8 mouse cellular contexts compared by ENCODE assay signal in the genomic region with DNA sequence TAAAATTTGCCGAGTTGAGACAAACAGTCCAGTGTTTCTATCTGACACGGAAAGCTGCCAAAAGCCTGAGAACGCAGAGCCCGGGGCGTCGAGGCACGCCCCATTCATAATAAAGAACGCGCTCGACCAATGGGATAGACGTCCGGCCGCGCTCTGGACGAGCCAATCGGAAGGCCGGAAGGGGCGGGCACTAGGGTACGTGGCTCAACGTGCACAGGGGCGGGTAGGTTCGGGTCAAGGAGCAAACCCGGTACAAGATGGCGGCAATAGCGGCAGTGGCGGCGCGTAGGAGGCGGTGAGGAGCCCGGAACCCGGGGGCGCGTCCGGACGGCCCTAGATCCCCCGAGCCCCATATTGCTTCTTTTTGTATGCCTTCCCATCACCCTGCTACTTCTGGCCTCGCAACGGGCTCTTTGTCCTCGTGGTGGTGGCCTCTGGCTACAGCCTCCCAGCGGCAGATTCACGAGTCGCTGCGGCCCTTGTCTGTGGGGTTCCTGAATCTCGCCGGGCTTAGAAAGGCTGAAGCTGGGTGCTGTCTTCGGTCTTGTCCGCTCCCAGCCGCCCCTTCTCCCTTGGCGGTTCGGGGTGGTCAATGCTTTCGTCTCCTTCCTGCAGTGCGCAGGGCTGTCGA. TPM values are rescaled to one million over a fixed set of nuclear protein-coding genes. Genes with fewer than 3 reads are reported as not detected.
DNase-seq lines count a peak whose midpoint lies in the region; ATAC-seq and TF ChIP-seq lines count a peak whose summit lies in the region.

A gene (plus strand): TSS at position 207 of the 631 bp plus-strand sequence.

- peak within 1 kb of the TSS; percentile 98 for H3K4me3 ChIP-seq in embryonic facial prominence, embryonic 14.5 days (ENCODE audit: low read depth, low read length)
- peak within 1 kb of the TSS; percentile 95 for H3K4me3 ChIP-seq in limb, embryonic 14.5 days (replicated peaks; ENCODE audit: low read length)
- peak within 1 kb of the TSS; percentile 85 for H3K4me3 ChIP-seq in midbrain, postnatal 0 days (ENCODE audit: low read depth, low read length)

- peak; percentile 99 for ATAC-seq in embryonic facial prominence, embryonic 14.5 days (ENCODE audit: low read depth)
- peak; percentile 99 for ATAC-seq in limb, embryonic 14.5 days (ENCODE audit: low FRiP score, low read depth)
- ATAC-seq in midbrain, postnatal 0 days (ENCODE audit: low FRiP score): peak; percentile 99

- H3K4me1 ChIP-seq in embryonic facial prominence, embryonic 14.5 days (ENCODE audit: control insufficient read depth, insufficient read depth, low read length): peaks cover 16% of the 10 kb centered on the region
- H3K4me1 ChIP-seq in limb, embryonic 14.5 days (ENCODE audit: control insufficient read depth, insufficient read depth, low read length): peaks cover 19% of the 10 kb centered on the region
- peaks cover 6% of the 10 kb centered on the region for H3K4me1 ChIP-seq in midbrain, postnatal 0 days (ENCODE audit: insufficient read depth, low read length)

- TF ChIP-seq CTCF in midbrain, postnatal 0 days (IDR thresholded peaks at IDR 0.05): peak; percentile 45

- peak; percentile 99 for DNase-seq in 3T3-L1 (ENCODE audit: low read depth, low spot score)
- DNase-seq in adrenal gland, postnatal 4 days (ENCODE audit: low spot score in 2 of 2): peak; percentile 85 to 95
- peak; percentile 99 for DNase-seq in embryonic facial prominence, embryonic 14.5 days (ENCODE audit: low spot score)
- peak; percentile 95 for DNase-seq in heart, adult 8-10 months (ENCODE audit: low spot score)
- peak; percentile 97 for DNase-seq in kidney, adult 9 months
- DNase-seq in limb, embryonic 14.5 days (ENCODE audit: low spot score): peak; percentile 99
- DNase-seq in midbrain, postnatal 0 days (ENCODE audit: low spot score): peak; percentile 98
- peak; percentile 91 to 94 for DNase-seq in spleen, postnatal 14 days (ENCODE audit: low spot score in 2 of 2)

- no peaks in the 10 kb centered on the region for H3K9me3 ChIP-seq in embryonic facial prominence, embryonic 14.5 days (ENCODE audit: control insufficient read depth, low read length)
- H3K9me3 ChIP-seq in limb, embryonic 14.5 days (ENCODE audit: control insufficient read depth, low read length): no peaks in the 10 kb centered on the region
- H3K9me3 ChIP-seq in midbrain, postnatal 0 days (ENCODE audit: low read length): no peaks in the 10 kb centered on the region

- peaks cover 31% of the 10 kb centered on the region for H3K36me3 ChIP-seq in embryonic facial prominence, embryonic 14.5 days (ENCODE audit: control insufficient read depth, insufficient read depth, low read length)
- H3K36me3 ChIP-seq in limb, embryonic 14.5 days (ENCODE audit: control insufficient read depth, insufficient read depth, low read length): peaks cover 41% of the 10 kb centered on the region
- H3K36me3 ChIP-seq in midbrain, postnatal 0 days (ENCODE audit: insufficient read depth, low read length): peaks cover 5% of the 10 kb centered on the region; the same call in 1 of the 2 replicates

- 0 out of 2 replicates have a peak, but pooled peaks have one; percentile 39 for TF ChIP-seq POLR2A in limb, embryonic 14.5 days (IDR thresholded peaks at IDR 0.05; ENCODE audit: borderline replicate concordance, extremely low read depth, insufficient read depth, insufficient read length)

- peak within 1 kb of the TSS; percentile 88 for H3K27ac ChIP-seq in embryonic facial prominence, embryonic 14.5 days (replicated peaks; ENCODE audit: low read depth, low read length)
- H3K27ac ChIP-seq in limb, embryonic 14.5 days (replicated peaks; ENCODE audit: low read depth, low read length): peak within 1 kb of the TSS; percentile 78
- H3K27ac ChIP-seq in midbrain, postnatal 0 days (ENCODE audit: low read depth, low read length): peak within 1 kb of the TSS; percentile 91

- peak within 1 kb of the TSS; percentile 90 for H3K4me2 ChIP-seq in embryonic facial prominence, embryonic 14.5 days (ENCODE audit: low read depth, low read length)
- H3K4me2 ChIP-seq in limb, embryonic 14.5 days (replicated peaks; ENCODE audit: low read depth, low read length, severe bottlenecking): peak within 1 kb of the TSS; percentile 86
- peak within 1 kb of the TSS; percentile 79 for H3K4me2 ChIP-seq in midbrain, postnatal 0 days (ENCODE audit: low read depth, low read length, poor library complexity, severe bottlenecking)

- H3K27me3 ChIP-seq in embryonic facial prominence, embryonic 14.5 days (replicated peaks; ENCODE audit: control insufficient read depth, insufficient read depth, low read length): no peaks in the 10 kb centered on the region
- H3K27me3 ChIP-seq in limb, embryonic 14.5 days (ENCODE audit: control insufficient read depth, insufficient read depth, low read length): no peaks in the 10 kb centered on the region
- H3K27me3 ChIP-seq in midbrain, postnatal 0 days (ENCODE audit: insufficient read depth, low read length): no peaks in the 10 kb centered on the region

- H3K9ac ChIP-seq in embryonic facial prominence, embryonic 14.5 days (ENCODE audit: low read depth, low read length): peak within 1 kb of the TSS; percentile 97
- H3K9ac ChIP-seq in limb, embryonic 14.5 days (ENCODE audit: low read depth, low read length, severe bottlenecking): peak within 1 kb of the TSS; percentile 91
- peak within 1 kb of the TSS; percentile 84 for H3K9ac ChIP-seq in midbrain, postnatal 0 days (replicated peaks; ENCODE audit: low read length, poor library complexity, severe bottlenecking)

- 0% methylated on average over 51 of the region's 53 CpGs for WGBS in embryonic facial prominence, embryonic 14.5 days
- WGBS in limb, embryonic 14.5 days: under 1% methylated on average over 53 of the region's 53 CpGs
- under 1% methylated on average over 51 of the region's 53 CpGs for WGBS in midbrain, postnatal 0 days

RNA-seq across cellular contexts. Expression of the gene that starts here (rescaled TPM):
- 100 to 1,000 TPM; 183 to 194 TPM for total RNA-seq in adrenal gland, postnatal 4 days (2021)
- polyA plus RNA-seq in embryonic facial prominence, embryonic 14.5 days (2014; fragmentation: Nextera tagmentation; extraction: Ambion mirVana): 99.2 and 103 TPM in 2 replicates
- total RNA-seq in heart, adult 8-10 months (2022): 10 to 100 TPM; 45.5 to 49.6 (median 47.2) TPM
- polyA plus RNA-seq in limb, embryonic 14.5 days (2012; rRNA removed): 212 and 265 TPM in 2 replicates
- polyA plus RNA-seq in limb, embryonic 14.5 days (2014; fragmentation: Nextera tagmentation; extraction: Ambion mirVana): 91.7 and 99.6 TPM in 2 replicates
- 86.9 and 88.5 TPM in 2 replicates for total RNA-seq in midbrain, postnatal 0 days (2014; rRNA removed)
- polyA plus RNA-seq in midbrain, postnatal 0 days (2015; fragmentation: Nextera tagmentation; extraction: Ambion mirVana): 49.4 and 49.8 TPM in 2 replicates

Comparison
In these comparisons a context has a peak if more than half of its experiments do, and no peak if none do; other contexts are left out.
1. Peak in every context shown above with its lines: DNase-seq, ATAC-seq, H3K4me3 ChIP-seq and H3K27ac ChIP-seq.